ENCODE assay signal across 19 mouse cellular contexts in the genomic region with DNA sequence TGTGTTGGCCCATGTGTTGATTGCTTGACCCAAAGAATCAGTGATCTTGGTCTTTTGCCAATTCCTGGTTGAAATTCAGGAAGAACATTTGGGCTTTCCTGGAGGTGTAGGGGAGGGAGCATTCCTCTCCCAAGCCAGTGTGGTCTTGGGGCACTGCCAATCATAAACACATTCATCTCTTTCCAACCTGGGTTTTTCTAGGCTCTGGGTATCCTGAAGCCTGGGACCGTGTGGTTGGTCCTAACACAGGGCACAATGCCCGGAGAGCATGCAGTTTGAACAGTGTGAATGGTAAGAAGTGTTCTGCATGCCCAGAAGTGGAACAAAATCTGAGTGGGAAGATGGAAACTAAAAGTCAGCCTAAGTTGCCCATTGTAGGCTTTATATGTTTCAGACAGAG. TPM values are rescaled to one million over a fixed set of nuclear protein-coding genes. Genes with fewer than 3 reads are reported as not detected.
A peak's percentile ranks its signal among the peaks of the same experiment; 100 is the strongest.
DNase-seq lines count a peak whose midpoint lies in the region; ATAC-seq and TF ChIP-seq lines count a peak whose summit lies in the region.
"Had no signal": no experiment of that assay in that cellular context is flagged by ENCODE, and none has a peak within 500 bp of the region (broad histone marks: within the 10 kb centered on the region; RNA-seq: fewer than 3 reads in every experiment).

No protein-coding gene starts in this region.

- 77% methylated on average over 2 of the region's 2 CpGs for WGBS in intestine, embryonic 14.5 days
- WGBS in intestine, postnatal 0 days = 81% methylated on average over 2 of the region's 2 CpGs
- WGBS in midbrain, postnatal 0 days = 77% methylated on average over 2 of the region's 2 CpGs
- 86% methylated on average over 2 of the region's 2 CpGs for WGBS in midbrain, embryonic 10.5 days
- 59% methylated on average over 2 of the region's 2 CpGs for WGBS in stomach, postnatal 0 days

- no peak for ATAC-seq in intestine, embryonic 14.5 days (replicated peaks; ENCODE audit: low FRiP score, low TSS enrichment, low read depth)
- ATAC-seq in intestine, postnatal 0 days = no peak
- ATAC-seq in midbrain, postnatal 0 days (ENCODE audit: low FRiP score) = no peak
- ATAC-seq in stomach, postnatal 0 days (ENCODE audit: low FRiP score, low TSS enrichment) = no peak
- ATAC-seq: liver, postnatal 0 days had no signal

- H3K27ac ChIP-seq in intestine, embryonic 14.5 days (ENCODE audit: low read depth) = peak overlapping the region; percentile 77
- H3K27ac ChIP-seq in intestine, postnatal 0 days (ENCODE audit: low read depth, low read length) = no peak overlapping the region
- no peak overlapping the region for H3K27ac ChIP-seq in midbrain, postnatal 0 days (ENCODE audit: low read depth, low read length)
- H3K27ac ChIP-seq in midbrain, embryonic 10.5 days (replicated peaks) = no peak overlapping the region
- peak overlapping the region; percentile 63 for H3K27ac ChIP-seq in stomach, postnatal 0 days (replicated peaks)
- H3K27ac ChIP-seq: forebrain, embryonic 12.5 days; heart, embryonic 13.5 days; hindbrain, embryonic 15.5 days had no signal

- no peak overlapping the region for H3K9ac ChIP-seq in intestine, embryonic 14.5 days (ENCODE audit: low read length)
- no peak overlapping the region for H3K9ac ChIP-seq in intestine, postnatal 0 days (ENCODE audit: low read depth, low read length)
- no peak overlapping the region for H3K9ac ChIP-seq in midbrain, postnatal 0 days (replicated peaks; ENCODE audit: low read length, poor library complexity, severe bottlenecking)
- H3K9ac ChIP-seq in stomach, postnatal 0 days (ENCODE audit: low read length) = no peak overlapping the region
- H3K9ac ChIP-seq: forebrain, embryonic 12.5 days; heart, embryonic 13.5 days; hindbrain, embryonic 15.5 days; liver, postnatal 0 days had no signal

- TF ChIP-seq EP300 in stomach, postnatal 0 days (optimal IDR thresholded peaks at IDR 0.05) = no peak

- DNase-seq in intestine, embryonic 14.5 days (ENCODE audit: low spot score) = no peak
- peak; percentile 33 for DNase-seq in midbrain, postnatal 0 days (ENCODE audit: low spot score)
- no peak for DNase-seq in midbrain, embryonic 10.5 days (ENCODE audit: low spot score)
- DNase-seq in fibroblast of lung, adult 2 months (ENCODE audit: low read depth) = peak; percentile 77
- DNase-seq in stomach, postnatal 0 days (ENCODE audit: low spot score) = no peak
- no peak for DNase-seq in left cerebral cortex, adult 11 months (ENCODE audit: low spot score)
- DNase-seq: adrenal gland, adult 2 months; embryo, embryonic 11 days; heart, postnatal 36 days; kidney, adult 9 months; liver; liver, postnatal 0 days; lung, postnatal 4 days had no signal

- no peaks in the 10 kb centered on the region for H3K9me3 ChIP-seq in intestine, embryonic 14.5 days (ENCODE audit: control insufficient read depth, low read length)
- no peaks in the 10 kb centered on the region for H3K9me3 ChIP-seq in intestine, postnatal 0 days (ENCODE audit: control insufficient read depth)
- H3K9me3 ChIP-seq in midbrain, postnatal 0 days (ENCODE audit: low read length) = no peaks in the 10 kb centered on the region
- no peaks in the 10 kb centered on the region for H3K9me3 ChIP-seq in midbrain, embryonic 10.5 days (replicated peaks)
- no peaks in the 10 kb centered on the region for H3K9me3 ChIP-seq in stomach, postnatal 0 days (ENCODE audit: control insufficient read depth, low read length)
- H3K9me3 ChIP-seq: forebrain, embryonic 12.5 days; heart, embryonic 13.5 days; hindbrain, embryonic 15.5 days had no signal

- no peaks in the 10 kb centered on the region for H3K36me3 ChIP-seq in intestine, embryonic 14.5 days (ENCODE audit: control insufficient read depth, insufficient read depth, low read length)
- H3K36me3 ChIP-seq in intestine, postnatal 0 days (ENCODE audit: control insufficient read depth, insufficient read depth) = no peaks in the 10 kb centered on the region
- H3K36me3 ChIP-seq in midbrain, postnatal 0 days (ENCODE audit: insufficient read depth, low read length) = no peaks in the 10 kb centered on the region
- H3K36me3 ChIP-seq in midbrain, embryonic 10.5 days = no peaks in the 10 kb centered on the region
- no peaks in the 10 kb centered on the region for H3K36me3 ChIP-seq in stomach, postnatal 0 days (ENCODE audit: control insufficient read depth, insufficient read depth, low read length)
- H3K36me3 ChIP-seq: forebrain, embryonic 12.5 days; heart, embryonic 13.5 days; hindbrain, embryonic 15.5 days had no signal

- H3K4me3 ChIP-seq in intestine, embryonic 14.5 days (ENCODE audit: low read depth, low read length) = no peak overlapping the region
- no peak overlapping the region for H3K4me3 ChIP-seq in intestine, postnatal 0 days (ENCODE audit: low read depth, low read length)
- H3K4me3 ChIP-seq in midbrain, postnatal 0 days (ENCODE audit: low read depth, low read length) = no peak overlapping the region
- no peak overlapping the region for H3K4me3 ChIP-seq in midbrain, embryonic 10.5 days
- no peak overlapping the region for H3K4me3 ChIP-seq in stomach, postnatal 0 days (ENCODE audit: low read depth, low read length)
- H3K4me3 ChIP-seq: forebrain, embryonic 12.5 days; heart, embryonic 13.5 days; hindbrain, embryonic 15.5 days had no signal

- H3K4me2 ChIP-seq in intestine, embryonic 14.5 days (ENCODE audit: low read length) = no peak overlapping the region
- no peak overlapping the region for H3K4me2 ChIP-seq in intestine, postnatal 0 days (replicated peaks; ENCODE audit: low read depth)
- H3K4me2 ChIP-seq in midbrain, postnatal 0 days (ENCODE audit: low read depth, low read length, poor library complexity, severe bottlenecking) = no peak overlapping the region
- no peak overlapping the region for H3K4me2 ChIP-seq in stomach, postnatal 0 days (replicated peaks; ENCODE audit: low read depth)
- H3K4me2 ChIP-seq: forebrain, embryonic 12.5 days; heart, embryonic 13.5 days; hindbrain, embryonic 15.5 days had no signal

- H3K27me3 ChIP-seq in intestine, embryonic 14.5 days (replicated peaks; ENCODE audit: control insufficient read depth, insufficient read depth, low read length) = no peaks in the 10 kb centered on the region
- H3K27me3 ChIP-seq in intestine, postnatal 0 days (replicated peaks; ENCODE audit: control insufficient read depth, insufficient read depth, low read length) = no peaks in the 10 kb centered on the region
- H3K27me3 ChIP-seq in midbrain, postnatal 0 days (ENCODE audit: insufficient read depth, low read length) = no peaks in the 10 kb centered on the region
- no peaks in the 10 kb centered on the region for H3K27me3 ChIP-seq in midbrain, embryonic 10.5 days (ENCODE audit: low read depth, poor library complexity, severe bottlenecking)
- H3K27me3 ChIP-seq in stomach, postnatal 0 days (ENCODE audit: control insufficient read depth, insufficient read depth, low read length) = 0 out of 2 replicates have a peak, but pooled peaks cover 3% of the 10 kb centered on the region
- H3K27me3 ChIP-seq: heart, embryonic 13.5 days; hindbrain, embryonic 15.5 days had no signal

- TF ChIP-seq CTCF in intestine, postnatal 0 days (IDR thresholded peaks at IDR 0.05; ENCODE audit: low read depth) = no peak
- no peak for TF ChIP-seq CTCF in midbrain, postnatal 0 days (IDR thresholded peaks at IDR 0.05)
- no peak for TF ChIP-seq CTCF in stomach, postnatal 0 days (IDR thresholded peaks at IDR 0.05; ENCODE audit: low read depth)

- 0 out of 2 replicates have a peak, but pooled peaks cover 3% of the 10 kb centered on the region for H3K4me1 ChIP-seq in intestine, embryonic 14.5 days (replicated peaks; ENCODE audit: control insufficient read depth, insufficient read depth, low read length)
- H3K4me1 ChIP-seq in intestine, postnatal 0 days (replicated peaks; ENCODE audit: control insufficient read depth, insufficient read depth, low read length) = no peaks in the 10 kb centered on the region
- H3K4me1 ChIP-seq in midbrain, postnatal 0 days (ENCODE audit: insufficient read depth, low read length) = no peaks in the 10 kb centered on the region
- H3K4me1 ChIP-seq in midbrain, embryonic 10.5 days = no peaks in the 10 kb centered on the region
- no peaks in the 10 kb centered on the region for H3K4me1 ChIP-seq in stomach, postnatal 0 days (replicated peaks; ENCODE audit: control insufficient read depth, insufficient read depth)
- H3K4me1 ChIP-seq: forebrain, embryonic 12.5 days; heart, embryonic 13.5 days had no signal

RNA-seq across cellular contexts. Expression of gene Cpt2, which starts 14.7 kb away (rescaled TPM):
- polyA plus RNA-seq in intestine, embryonic 14.5 days (2014; fragmentation: Nextera tagmentation; extraction: Ambion mirVana) = 55.9 and 66.6 TPM in 2 replicates
- polyA plus RNA-seq in intestine, postnatal 0 days (2015; fragmentation: Nextera tagmentation; extraction: Ambion mirVana) = 128 and 130 TPM in 2 replicates
- 9.3 and 12.3 TPM in 2 replicates for total RNA-seq in midbrain, postnatal 0 days (2014; rRNA removed)
- polyA plus RNA-seq in midbrain, postnatal 0 days (2015; fragmentation: Nextera tagmentation; extraction: Ambion mirVana) = 10.2 and 12.1 TPM in 2 replicates
- polyA plus RNA-seq in midbrain, embryonic 10.5 days (2016; fragmentation: Nextera tagmentation; extraction: Ambion mirVana) = 37.4 and 39.1 TPM in 2 replicates
- 78.4 and 81.2 TPM in 2 replicates for polyA plus RNA-seq in stomach, postnatal 0 days (2015; fragmentation: Nextera tagmentation; extraction: Ambion mirVana)

RNA-seq across cellular contexts. Expression of gene Slc1a7, which starts 30.0 kb away (rescaled TPM):
- polyA plus RNA-seq in intestine, embryonic 14.5 days (2014; fragmentation: Nextera tagmentation; extraction: Ambion mirVana) = 0.16 and 0.30 TPM in 2 replicates
- 0.10 and 0.14 TPM in 2 replicates for polyA plus RNA-seq in intestine, postnatal 0 days (2015; fragmentation: Nextera tagmentation; extraction: Ambion mirVana)
- total RNA-seq in midbrain, postnatal 0 days (2014; rRNA removed) = not detected in 2 replicates
- 0.10 and 0.16 TPM in 2 replicates for polyA plus RNA-seq in midbrain, postnatal 0 days (2015; fragmentation: Nextera tagmentation; extraction: Ambion mirVana)
- polyA plus RNA-seq in midbrain, embryonic 10.5 days (2016; fragmentation: Nextera tagmentation; extraction: Ambion mirVana) = 0.07 TPM in 1 of 2 replicates, not detected in the other
- polyA plus RNA-seq in stomach, postnatal 0 days (2015; fragmentation: Nextera tagmentation; extraction: Ambion mirVana) = 0.07 and 0.10 TPM in 2 replicates
- total RNA-seq: granulocyte monocyte progenitor cell, adult 5-6 weeks had no signal
- polyA plus RNA-seq: C2C12; forebrain, embryonic 12.5 days; heart, embryonic 13.5 days; liver, postnatal 0 days had no signal

RNA-seq across cellular contexts. Expression of gene 0610037L13Rik, which starts 48.5 kb away (rescaled TPM):
- 129 and 134 TPM in 2 replicates for polyA plus RNA-seq in intestine, embryonic 14.5 days (2014; fragmentation: Nextera tagmentation; extraction: Ambion mirVana)
- 72.4 and 76.2 TPM in 2 replicates for polyA plus RNA-seq in intestine, postnatal 0 days (2015; fragmentation: Nextera tagmentation; extraction: Ambion mirVana)
- 40.5 and 55.5 TPM in 2 replicates for total RNA-seq in midbrain, postnatal 0 days (2014; rRNA removed)
- polyA plus RNA-seq in midbrain, postnatal 0 days (2015; fragmentation: Nextera tagmentation; extraction: Ambion mirVana) = 94.7 and 103 TPM in 2 replicates
- 113 TPM in 2 replicates for polyA plus RNA-seq in midbrain, embryonic 10.5 days (2016; fragmentation: Nextera tagmentation; extraction: Ambion mirVana)
- 99.3 and 101 TPM in 2 replicates for polyA plus RNA-seq in stomach, postnatal 0 days (2015; fragmentation: Nextera tagmentation; extraction: Ambion mirVana)

RNA-seq across cellular contexts. Expression of gene Magoh, which starts 58.6 kb away (rescaled TPM):
- 179 TPM in 2 replicates for polyA plus RNA-seq in intestine, embryonic 14.5 days (2014; fragmentation: Nextera tagmentation; extraction: Ambion mirVana)
- polyA plus RNA-seq in intestine, postnatal 0 days (2015; fragmentation: Nextera tagmentation; extraction: Ambion mirVana) = 114 and 121 TPM in 2 replicates
- total RNA-seq in midbrain, postnatal 0 days (2014; rRNA removed) = 44.5 and 45.3 TPM in 2 replicates
- polyA plus RNA-seq in midbrain, postnatal 0 days (2015; fragmentation: Nextera tagmentation; extraction: Ambion mirVana) = 117 and 124 TPM in 2 replicates
- polyA plus RNA-seq in midbrain, embryonic 10.5 days (2016; fragmentation: Nextera tagmentation; extraction: Ambion mirVana) = 219 and 263 TPM in 2 replicates
- polyA plus RNA-seq in stomach, postnatal 0 days (2015; fragmentation: Nextera tagmentation; extraction: Ambion mirVana) = 126 and 145 TPM in 2 replicates

Comparison
In these comparisons a context has a peak if more than half of its experiments do, and no peak if none do; other contexts are left out.
1. DNase-seq: peak in midbrain, postnatal 0 days (single experiment) and fibroblast of lung, adult 2 months (single experiment); none in intestine, embryonic 14.5 days (single experiment), midbrain, embryonic 10.5 days (single experiment), stomach, postnatal 0 days (single experiment) and left cerebral cortex, adult 11 months (single experiment).
2. H3K27ac ChIP-seq: peak in intestine, embryonic 14.5 days (single experiment) and stomach, postnatal 0 days (single experiment); none in intestine, postnatal 0 days (single experiment), midbrain, postnatal 0 days (single experiment) and midbrain, embryonic 10.5 days (single experiment).